Mouse (Mus musculus): ENCODE results near the gene Knl1. TPM values are rescaled to one million over a fixed set of nuclear protein-coding genes. Genes with fewer than 3 reads are reported as not detected.
A peak's percentile ranks its signal among the peaks of the same experiment; 100 is the strongest.

Knl1 gene
- polyA plus RNA-seq, 1 experiment from 2014 or later: 70.0 TPM

- peaks cover 5% of the 10 kb centered on the region for H3K9me3 ChIP-seq (replicated peaks)
- DNase-seq (no peak), ATAC-seq (ENCODE audit: low read depth) (no peak)
- no peak overlapping the region for H3K4me2 ChIP-seq
- H3K4me1 ChIP-seq (replicated peaks): peaks cover 27% of the 10 kb centered on the region
- H3K27me3 ChIP-seq: no peaks in the 10 kb centered on the region
- no peak overlapping the region for H3K27ac ChIP-seq
- H3K36me3 ChIP-seq: peaks cover 53% of the 10 kb centered on the region
- no peak overlapping the region for H3K4me3 ChIP-seq (replicated peaks)
- 58% methylated on average over 5 of the region's 5 CpGs for WGBS (ENCODE audit: insufficient replicate concordance)
- H3K9ac ChIP-seq: no peak overlapping the region
Measured at GRCm38 (mm10) chr2:119019131-119019530, 27.8 kb upstream of the Knl1 start.

GRCm38 (mm10) chr2:119019538-119019937 lies 27.4 kb upstream of the Knl1 start:
- Histone ChIP-seq H3K4me1 (replicated peaks) (peaks cover 31% of the 10 kb centered on the region), H3K27me3 (no peaks in the 10 kb centered on the region), H3K4me3 (replicated peaks) (no peak overlapping the region), H3K36me3 (peaks cover 53% of the 10 kb centered on the region), H3K4me2 (no peak overlapping the region), H3K27ac (no peak overlapping the region), H3K9ac (no peak overlapping the region), H3K9me3 (replicated peaks) (peaks cover 5% of the 10 kb centered on the region)
- ATAC-seq (ENCODE audit: low read depth): no peak
- 71% methylated on average over 4 of the region's 4 CpGs for WGBS (ENCODE audit: insufficient replicate concordance)
- no peak for DNase-seq

DNA sequence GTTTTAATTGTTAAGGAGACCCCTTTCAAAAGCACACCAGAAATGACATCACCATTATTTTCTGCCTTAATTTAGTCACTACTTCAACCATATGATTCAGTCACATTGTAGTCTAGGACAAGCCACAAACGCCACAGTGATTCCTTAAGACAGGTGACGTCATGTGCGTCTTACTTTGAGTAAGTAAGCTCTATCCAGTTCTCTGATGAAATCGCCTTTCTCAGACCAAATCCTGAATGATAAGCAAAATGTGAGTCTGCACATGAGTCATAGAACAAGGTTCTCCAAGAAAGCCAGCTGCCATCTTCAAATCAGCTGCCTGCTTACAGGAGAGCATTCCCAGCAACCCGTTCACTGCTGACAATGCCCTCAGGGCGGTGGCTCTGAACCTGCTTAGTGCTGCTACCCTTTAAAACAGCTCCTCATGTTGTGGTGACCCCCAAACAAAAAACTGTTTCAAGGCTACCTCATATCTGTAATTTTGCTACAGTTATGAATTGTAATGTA lies 23.7 kb upstream of the Knl1 start:
- Histone ChIP-seq H3K36me3 (peaks cover 52% of the 10 kb centered on the region), H3K4me3 (replicated peaks) (no peak overlapping the region), H3K27me3 (no peaks in the 10 kb centered on the region), H3K4me1 (replicated peaks) (peaks cover 53% of the 10 kb centered on the region), H3K9me3 (replicated peaks) (no peaks in the 10 kb centered on the region), H3K27ac (no peak overlapping the region), H3K9ac (no peak overlapping the region), H3K4me2 (no peak overlapping the region)
- DNase-seq (no peak), ATAC-seq (ENCODE audit: low read depth) (no peak)
- 86% methylated on average over 6 of the region's 6 CpGs for WGBS (ENCODE audit: insufficient replicate concordance)

DNA sequence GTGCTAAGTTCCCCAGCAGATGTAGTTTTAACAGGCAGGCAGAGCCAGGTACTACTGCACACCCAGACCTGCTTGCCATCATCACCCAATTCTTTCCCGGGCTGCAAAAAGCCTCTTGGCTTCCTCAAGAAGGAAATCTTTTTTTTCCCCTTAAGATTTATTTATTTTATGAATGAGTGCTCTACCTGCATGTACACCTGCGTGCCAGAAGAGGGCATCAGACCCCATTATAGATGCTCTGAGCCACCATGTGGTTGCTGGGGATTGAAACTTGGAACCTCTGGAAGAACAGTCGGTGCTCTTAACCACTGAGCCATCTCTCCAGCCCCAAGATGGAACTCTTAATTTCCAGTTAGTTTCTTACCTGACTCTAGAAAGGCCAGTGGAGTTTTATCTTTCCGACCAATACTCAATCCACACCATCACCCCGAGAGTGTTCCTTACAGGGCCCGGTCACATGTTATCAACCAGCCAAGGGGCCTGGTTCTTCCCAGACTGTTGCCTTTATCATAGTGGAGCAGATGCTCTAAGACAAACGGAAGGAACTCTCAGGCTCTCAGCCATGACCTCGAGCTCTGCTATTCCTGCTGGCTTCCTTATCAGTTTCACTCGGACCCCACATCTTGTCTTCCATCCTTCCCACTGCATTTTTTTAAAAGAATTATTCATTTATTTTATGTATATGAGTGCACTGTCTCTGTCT lies 22.2 kb upstream of the Knl1 start:
- WGBS (ENCODE audit: insufficient replicate concordance): 17% methylated on average over 9 of the region's 9 CpGs
- peaks cover 59% of the 10 kb centered on the region for H3K4me1 ChIP-seq (replicated peaks)
- DNase-seq: peak; percentile 80
- H3K4me3 ChIP-seq (replicated peaks): peak overlapping the region; percentile 10
- peak; percentile 95 for ATAC-seq (ENCODE audit: low read depth)
- peak overlapping the region; percentile 95 for H3K27ac ChIP-seq
- no peaks in the 10 kb centered on the region for H3K9me3 ChIP-seq (replicated peaks)
- peak overlapping the region; percentile 54 for H3K4me2 ChIP-seq
- no peaks in the 10 kb centered on the region for H3K27me3 ChIP-seq
- peak overlapping the region; percentile 55 for H3K9ac ChIP-seq
- H3K36me3 ChIP-seq: peaks cover 41% of the 10 kb centered on the region

GRCm38 (mm10) chr2:119025239-119025616 lies 21.7 kb upstream of the Knl1 start:
- peak overlapping the region; percentile 95 for H3K27ac ChIP-seq
- H3K9me3 ChIP-seq (replicated peaks): no peaks in the 10 kb centered on the region
- no peaks in the 10 kb centered on the region for H3K27me3 ChIP-seq
- 31% methylated on average over 4 of the region's 4 CpGs for WGBS (ENCODE audit: insufficient replicate concordance)
- peaks cover 60% of the 10 kb centered on the region for H3K4me1 ChIP-seq (replicated peaks)
- DNase-seq (no peak), ATAC-seq (ENCODE audit: low read depth) (peak; percentile 5; the same call in 1 of the 2 replicates)
- peak overlapping the region; percentile 55 for H3K9ac ChIP-seq
- peaks cover 40% of the 10 kb centered on the region for H3K36me3 ChIP-seq
- peak overlapping the region; percentile 54 for H3K4me2 ChIP-seq
- H3K4me3 ChIP-seq (replicated peaks): peak overlapping the region; percentile 4; the same call in 1 of the 2 replicates

- WGBS (ENCODE audit: insufficient replicate concordance): 87% methylated on average over 4 of the region's 4 CpGs
- H3K9ac ChIP-seq: 0 out of 2 replicates have a peak overlapping the region, but pooled peaks have one; percentile 8
- H3K9me3 ChIP-seq (replicated peaks): no peaks in the 10 kb centered on the region
- ATAC-seq (ENCODE audit: low read depth) (no peak), DNase-seq (no peak)
- H3K4me3 ChIP-seq (replicated peaks): no peak overlapping the region
- peaks cover 23% of the 10 kb centered on the region for H3K36me3 ChIP-seq
- H3K4me2 ChIP-seq: peak overlapping the region; percentile 89; the same call in 1 of the 2 replicates
- H3K27ac ChIP-seq: peak overlapping the region; percentile 58
- no peaks in the 10 kb centered on the region for H3K27me3 ChIP-seq
- peaks cover 60% of the 10 kb centered on the region for H3K4me1 ChIP-seq (replicated peaks)
Measured at GRCm38 (mm10) chr2:119026951-119027350, 20.0 kb upstream of the Knl1 start.

DNA sequence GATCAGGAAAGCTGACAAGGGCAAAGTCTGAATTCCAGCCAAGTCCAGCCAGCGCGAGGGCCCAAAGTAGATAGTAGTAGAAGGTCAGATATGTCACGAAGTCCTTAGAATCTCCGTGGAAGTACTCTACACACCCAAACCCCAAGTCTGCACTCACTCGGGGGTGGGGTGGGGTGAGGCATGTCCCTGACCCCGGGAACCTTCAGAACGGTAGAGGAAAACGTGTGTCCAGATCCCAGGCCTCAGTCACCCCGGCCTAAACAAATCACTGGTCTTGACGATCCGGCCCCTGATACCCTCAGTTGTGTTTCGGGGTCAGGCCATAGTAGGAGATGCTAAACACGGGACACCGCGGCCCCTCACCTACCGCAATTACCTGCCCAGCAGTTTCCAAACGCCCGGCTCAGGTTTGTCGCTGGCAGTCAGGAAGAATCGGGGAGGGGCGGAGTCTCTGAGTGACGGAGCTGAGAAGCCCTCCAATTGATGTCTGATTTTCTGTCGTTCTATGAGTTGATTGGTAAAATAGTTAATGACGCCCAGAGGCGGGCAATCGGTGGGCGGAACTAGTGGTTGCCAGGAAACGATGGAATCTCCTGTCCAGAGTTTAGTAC lies 17.9 kb upstream of the Knl1 start, which contains the start of gene Ccdc32:
TSS of gene Ccdc32 (minus strand) at position 453 of the 611 bp plus-strand sequence.
- H3K4me1 ChIP-seq (replicated peaks): peaks cover 52% of the 10 kb centered on the region
- WGBS (ENCODE audit: insufficient replicate concordance): under 1% methylated on average over 28 of the region's 28 CpGs
- no peaks in the 10 kb centered on the region for H3K9me3 ChIP-seq (replicated peaks)

GRCm38 (mm10) chr2:119032191-119032590 lies 14.7 kb upstream of the Knl1 start:
- no peak for DNase-seq
- H3K27me3 ChIP-seq: no peaks in the 10 kb centered on the region
- no peaks in the 10 kb centered on the region for H3K9me3 ChIP-seq (replicated peaks)
- WGBS (ENCODE audit: insufficient replicate concordance): 35% methylated on average over 4 of the region's 4 CpGs
- ATAC-seq (ENCODE audit: low read depth): no peak
- no peak overlapping the region for H3K27ac ChIP-seq
- no peak overlapping the region for H3K4me3 ChIP-seq (replicated peaks)
- no peak overlapping the region for H3K4me2 ChIP-seq
- H3K36me3 ChIP-seq: peaks cover 6% of the 10 kb centered on the region
- peaks cover 43% of the 10 kb centered on the region for H3K4me1 ChIP-seq (replicated peaks)
- no peak overlapping the region for H3K9ac ChIP-seq

More for the DNA sequence above, 17.9 kb upstream of the Knl1 start, which contains the start of gene Ccdc32:
- Histone ChIP-seq H3K4me2 (peak within 1 kb of the TSS; percentile 89), H3K27ac (peak within 1 kb of the TSS; percentile 78), H3K27me3 (no peaks in the 10 kb centered on the region), H3K36me3 (0 out of 2 replicates have a peak, but pooled peaks cover 9% of the 10 kb centered on the region), H3K4me3 (replicated peaks) (peak within 1 kb of the TSS; percentile 80), H3K9ac (peak within 1 kb of the TSS; percentile 85)
- ATAC-seq (ENCODE audit: low read depth) (peak; percentile 83), DNase-seq (peak; percentile 92)

DNA sequence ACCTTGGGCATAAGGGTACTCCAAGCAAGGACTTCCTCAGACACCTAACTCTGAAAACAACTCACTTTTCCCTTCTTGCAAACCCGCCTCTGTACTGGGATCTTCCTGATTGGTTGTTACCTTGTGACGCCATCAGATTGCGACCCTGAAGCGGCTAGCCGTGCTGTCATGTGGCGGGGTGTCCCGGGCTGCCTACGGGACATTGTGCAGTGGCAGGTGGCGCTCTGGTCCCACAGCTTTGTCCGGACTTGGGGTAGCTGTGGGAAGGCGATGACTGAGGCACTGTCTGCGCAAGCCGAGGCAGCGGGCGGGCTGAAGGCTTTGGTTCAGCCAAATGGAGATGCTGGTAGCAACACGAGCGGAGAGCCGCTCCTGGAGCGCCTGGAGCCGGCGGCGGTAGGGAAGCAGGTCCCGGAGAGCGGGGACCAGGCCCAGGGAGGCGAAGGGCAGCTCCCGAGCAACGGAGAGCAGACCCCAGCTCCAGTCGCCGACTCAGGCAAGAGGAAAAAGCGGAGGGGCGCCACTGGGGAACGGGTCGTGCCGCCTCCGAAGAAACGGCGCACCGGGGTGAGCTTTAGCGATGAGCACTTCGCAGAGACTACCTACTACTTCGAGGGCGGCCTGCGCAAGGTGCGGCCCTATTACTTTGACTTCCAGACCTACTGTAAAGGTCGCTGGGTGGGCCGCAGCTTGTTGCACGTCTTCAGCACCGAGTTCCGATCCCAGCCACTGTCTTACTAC lies 12.1 kb upstream of the Knl1 start, which contains the start of gene Rpusd2:
TSS of gene Rpusd2 (plus strand) at position 135 of the 741 bp plus-strand sequence.
- peaks cover 29% of the 10 kb centered on the region for H3K4me1 ChIP-seq (replicated peaks)
- H3K4me3 ChIP-seq (replicated peaks): peak within 1 kb of the TSS; percentile 98
- peak within 1 kb of the TSS; percentile 90 for H3K4me2 ChIP-seq
- peak within 1 kb of the TSS; percentile 92 for H3K9ac ChIP-seq
- H3K27ac ChIP-seq: peak within 1 kb of the TSS; percentile 85
- under 1% methylated on average over 49 of the region's 49 CpGs for WGBS (ENCODE audit: insufficient replicate concordance)
- no peaks in the 10 kb centered on the region for H3K9me3 ChIP-seq (replicated peaks)
- DNase-seq: peak; percentile 93
- no peaks in the 10 kb centered on the region for H3K27me3 ChIP-seq
- H3K36me3 ChIP-seq: peaks cover 29% of the 10 kb centered on the region
- peak; percentile 95 for ATAC-seq (ENCODE audit: low read depth)

DNA sequence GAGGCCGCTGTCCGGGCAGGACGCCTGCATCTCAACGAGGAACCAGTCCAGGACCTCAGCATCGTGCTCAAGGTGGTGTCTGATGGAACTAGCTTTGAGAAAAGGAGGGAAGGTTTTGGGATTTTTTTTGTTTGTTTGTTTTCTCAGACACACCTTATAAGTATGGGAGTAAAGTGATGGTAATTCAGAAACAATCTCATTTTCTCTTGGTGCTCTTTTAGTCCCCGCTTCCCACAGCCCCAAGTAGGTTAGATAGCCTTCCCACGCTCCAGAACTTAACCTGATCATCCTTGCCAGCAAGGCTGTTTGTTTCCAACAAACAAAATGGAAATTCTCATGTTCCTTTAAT lies 11.5 kb upstream of the Knl1 start:
- Histone ChIP-seq H3K4me1 (replicated peaks) (peaks cover 29% of the 10 kb centered on the region), H3K9ac (peak overlapping the region; percentile 92), H3K4me3 (replicated peaks) (peak overlapping the region; percentile 98), H3K27me3 (no peaks in the 10 kb centered on the region), H3K36me3 (peaks cover 32% of the 10 kb centered on the region), H3K4me2 (peak overlapping the region; percentile 90), H3K9me3 (replicated peaks) (no peaks in the 10 kb centered on the region), H3K27ac (peak overlapping the region; percentile 85)
- 8% methylated on average over 7 of the region's 7 CpGs for WGBS (ENCODE audit: insufficient replicate concordance)
- DNase-seq (no peak), ATAC-seq (ENCODE audit: low read depth) (no peak)

GRCm38 (mm10) chr2:119040882-119041281 lies 6.0 kb upstream of the Knl1 start:
- WGBS (ENCODE audit: insufficient replicate concordance): 41% methylated on average over 4 of the region's 4 CpGs
- Histone ChIP-seq H3K36me3 (peaks cover 45% of the 10 kb centered on the region), H3K27me3 (no peaks in the 10 kb centered on the region), H3K9ac (no peak overlapping the region), H3K4me3 (replicated peaks) (no peak overlapping the region), H3K27ac (no peak overlapping the region), H3K4me2 (no peak overlapping the region), H3K9me3 (replicated peaks) (no peaks in the 10 kb centered on the region), H3K4me1 (replicated peaks) (peaks cover 22% of the 10 kb centered on the region)
- ATAC-seq (ENCODE audit: low read depth): no peak
- DNase-seq: no peak

Measured in liver, embryonic 13.5 days (tissue).